Mouse (Mus musculus) liver, embryonic 14.5 days (tissue): Measurements from ENCODE around the gene Olfr194. TPM values are rescaled to one million over a fixed set of nuclear protein-coding genes. Genes with fewer than 3 reads are reported as not detected.

Experiments
- ATAC-seq: fragments of 200-750 bp; cut with Nextera tagmentation; 2 replicates; pipeline ENCODE4 v1.8.0; 2017; ENCODE audit warnings: moderate number of reproducible peaks, mild to moderate bottlenecking, moderate library complexity; ENCODE audit not compliant: insufficient read depth
- DNase-seq, 3 experiments: peaks; one replicate each; pipeline ENCODE4 v3.0.0-alpha.2; 2012 to 2013; ENCODE audit warnings: low read depth in 3 of 3, low spot score in 3 of 3
- H3K27ac ChIP-seq: fragments of 300-500 bp; sonication (generic); 2 replicates; pipeline ENCODE4 v1.5.1; 2014; ENCODE audit warnings: moderate library complexity, mild to moderate bottlenecking, control low read depth, inconsistent platforms
- H3K27me3 ChIP-seq: fragments of 300-500 bp; sonication (generic); 2 replicates; pipeline ENCODE4 v1.6.1; 2014; ENCODE audit warnings: mild to moderate bottlenecking, low read length, moderate library complexity; ENCODE audit not compliant: control insufficient read depth, insufficient read depth
- H3K36me3 ChIP-seq: fragments of 300-500 bp; sonication (generic); replicated peaks from 2 replicates; pipeline ENCODE4 v1.6.1; 2014; ENCODE audit warnings: low read depth; ENCODE audit not compliant: control insufficient read depth, insufficient read depth
- H3K4me1 ChIP-seq, 2 experiments: fragments of 200-500 bp in 1 of 2; fragments of 300-500 bp in 1 of 2; sonication (generic) in 1 of 2; replicated peaks; 2 replicates each; pipeline ENCODE4 v1.6.1; 2012 to 2014; ENCODE audit warnings: antibody characterized with exemption in 1 of 2, inconsistent platforms in 1 of 2, low read length in 1 of 2; ENCODE audit not compliant: control insufficient read depth in 2 of 2, insufficient read depth in 2 of 2
- H3K4me2 ChIP-seq: fragments of 300-500 bp; sonication (generic); 2 replicates; pipeline ENCODE4 v1.6.1; 2014; ENCODE audit warnings: low read depth, mild to moderate bottlenecking, control low read depth, moderate library complexity
- H3K4me3 ChIP-seq, 2 experiments: fragments of 200-500 bp in 1 of 2; fragments of 300-500 bp in 1 of 2; sonication (generic) in 1 of 2; 2 replicates each; pipeline ENCODE4 v1.5.1; 2012 to 2014; ENCODE audit warnings: low read depth in 2 of 2, low read length in 2 of 2, mild to moderate bottlenecking in 2 of 2, control low read depth in 1 of 2, inconsistent platforms in 1 of 2, moderate library complexity in 1 of 2; ENCODE audit not compliant: insufficient read depth in 1 of 2
- H3K9ac ChIP-seq: fragments of 300-500 bp; sonication (generic); replicated peaks from 2 replicates; pipeline ENCODE4 v1.6.1; 2014; ENCODE audit warnings: mild to moderate bottlenecking, control low read depth, moderate library complexity
- H3K9me3 ChIP-seq: fragments of 300-500 bp; sonication (generic); 2 replicates; pipeline ENCODE4 v1.6.1; 2016; ENCODE audit warnings: low read length, mixed read lengths; ENCODE audit not compliant: control insufficient read depth
- CTCF ChIP-seq: IDR thresholded peaks from 2 replicates; pipeline ENCODE4 v1.5.1; 2016; ENCODE audit warnings: antibody characterized with exemption, low read depth, control low read depth
- EP300 ChIP-seq: IDR thresholded peaks from 2 replicates; pipeline ENCODE4 v1.6.1; 2016; ENCODE audit warnings: antibody characterized with exemption, low read depth
- WGBS: fragments of 180-500 bp; shearing (Covaris S2); extraction: QIAGEN DNeasy Blood & Tissue Kit; methylation state at CpG from one replicate; pipeline ENCODE4 v1.1.7; 2014; ENCODE audit not compliant: insufficient replicate concordance; 5-methylcytosine and 5-hydroxymethylcytosine counted together
- polyA plus RNA-seq, 2 experiments: library from polyadenylated mRNA; depleted of rRNA in 1 of 2; stranded (reverse) in 1 of 2; unstranded in 1 of 2; fragments of >200 nt; fragmentation: Nextera tagmentation in 1 of 2; extraction: Ambion mirVana in 1 of 2; gene quantifications; 2 replicates each; pipeline versions ENCODE4 v1.2.1 to v1.2.3; 2012 to 2014

Gene Olfr194
- polyA plus RNA-seq, 2 experiments, result not detected

GRCm38 (mm10) chr16:59073520-59073919 is 47.3 kb downstream of the Olfr194 start:
- no peaks in the 10 kb centered on the region for H3K27me3 ChIP-seq
- H3K36me3 ChIP-seq, result no peaks in the 10 kb centered on the region
- no peak for DNase-seq
- no peak overlapping the region for H3K9ac ChIP-seq
- no peak overlapping the region for H3K4me3 ChIP-seq
- H3K9me3 ChIP-seq, result no peaks in the 10 kb centered on the region
- no peak for ATAC-seq
- no peaks in the 10 kb centered on the region for H3K4me1 ChIP-seq
- TF ChIP-seq EP300 (no peak), CTCF (no peak)
- no peak overlapping the region for H3K4me2 ChIP-seq
- H3K27ac ChIP-seq, result no peak overlapping the region
- 61% methylated on average over 1 of the region's 1 CpGs for WGBS

GRCm38 (mm10) chr16:59071755-59072154 is 49.1 kb downstream of the Olfr194 start:
- DNase-seq, result no peak
- TF ChIP-seq EP300, result no peak
- TF ChIP-seq CTCF, result no peak
- Histone ChIP-seq H3K4me2 (no peak overlapping the region), H3K27me3 (no peaks in the 10 kb centered on the region), H3K9ac (no peak overlapping the region), H3K9me3 (no peaks in the 10 kb centered on the region), H3K27ac (no peak overlapping the region), H3K4me1 (no peaks in the 10 kb centered on the region), H3K36me3 (no peaks in the 10 kb centered on the region), H3K4me3 (no peak overlapping the region)
- ATAC-seq, result no peak

Other genes with a start within 250 kb of the Olfr194 start
- gene Olfr177, start 246.3 kb downstream of the Olfr194 start, polyA plus RNA-seq (2012; rRNA removed), result not detected in 2 replicates
- not detected in 2 replicates for gene Olfr177, start 246.3 kb downstream of the Olfr194 start, polyA plus RNA-seq (2014; fragmentation: Nextera tagmentation; extraction: Ambion mirVana)
- gene Olfr178, start 229.0 kb downstream of the Olfr194 start, polyA plus RNA-seq (2012; rRNA removed), result not detected in 2 replicates
- gene Olfr178, start 229.0 kb downstream of the Olfr194 start, polyA plus RNA-seq (2014; fragmentation: Nextera tagmentation; extraction: Ambion mirVana), result not detected in 2 replicates
- gene Olfr181, start 192.3 kb downstream of the Olfr194 start, polyA plus RNA-seq (2012; rRNA removed), result not detected in 2 replicates
- gene Olfr181, start 192.3 kb downstream of the Olfr194 start, polyA plus RNA-seq (2014; fragmentation: Nextera tagmentation; extraction: Ambion mirVana), result not detected in 2 replicates
- not detected in 2 replicates for gene Olfr180, start 191.7 kb downstream of the Olfr194 start, polyA plus RNA-seq (2012; rRNA removed)
- not detected in 2 replicates for gene Olfr180, start 191.7 kb downstream of the Olfr194 start, polyA plus RNA-seq (2014; fragmentation: Nextera tagmentation; extraction: Ambion mirVana)
- not detected in 2 replicates for gene Olfr183, start 125.7 kb downstream of the Olfr194 start, polyA plus RNA-seq (2012; rRNA removed)
- not detected in 2 replicates for gene Olfr183, start 125.7 kb downstream of the Olfr194 start, polyA plus RNA-seq (2014; fragmentation: Nextera tagmentation; extraction: Ambion mirVana)
- gene Olfr186, start 90.8 kb downstream of the Olfr194 start, polyA plus RNA-seq (2012; rRNA removed), result not detected in 2 replicates
- not detected in 2 replicates for gene Olfr186, start 90.8 kb downstream of the Olfr194 start, polyA plus RNA-seq (2014; fragmentation: Nextera tagmentation; extraction: Ambion mirVana)
- not detected in 2 replicates for gene Olfr187, start 81.3 kb downstream of the Olfr194 start, polyA plus RNA-seq (2012; rRNA removed)
- not detected in 2 replicates for gene Olfr187, start 81.3 kb downstream of the Olfr194 start, polyA plus RNA-seq (2014; fragmentation: Nextera tagmentation; extraction: Ambion mirVana)
- not detected in 2 replicates for gene Olfr190, start 43.1 kb downstream of the Olfr194 start, polyA plus RNA-seq (2012; rRNA removed)
- gene Olfr190, start 43.1 kb downstream of the Olfr194 start, polyA plus RNA-seq (2014; fragmentation: Nextera tagmentation; extraction: Ambion mirVana), result not detected in 2 replicates
- gene Olfr191, start 31.2 kb downstream of the Olfr194 start, polyA plus RNA-seq (2012; rRNA removed), result not detected in 2 replicates
- not detected in 2 replicates for gene Olfr191, start 31.2 kb downstream of the Olfr194 start, polyA plus RNA-seq (2014; fragmentation: Nextera tagmentation; extraction: Ambion mirVana)
- gene Olfr193, start 9.2 kb downstream of the Olfr194 start, polyA plus RNA-seq (2012; rRNA removed), result not detected in 2 replicates
- gene Olfr193, start 9.2 kb downstream of the Olfr194 start, polyA plus RNA-seq (2014; fragmentation: Nextera tagmentation; extraction: Ambion mirVana), result not detected in 2 replicates
- not detected in 2 replicates for gene Olfr195, start 26.0 kb upstream of the Olfr194 start, polyA plus RNA-seq (2012; rRNA removed)
- not detected in 2 replicates for gene Olfr195, start 26.0 kb upstream of the Olfr194 start, polyA plus RNA-seq (2014; fragmentation: Nextera tagmentation; extraction: Ambion mirVana)
- not detected in 2 replicates for gene Olfr196, start 49.4 kb upstream of the Olfr194 start, polyA plus RNA-seq (2012; rRNA removed)
- gene Olfr196, start 49.4 kb upstream of the Olfr194 start, polyA plus RNA-seq (2014; fragmentation: Nextera tagmentation; extraction: Ambion mirVana), result not detected in 2 replicates
- gene Olfr198, start 82.5 kb upstream of the Olfr194 start, polyA plus RNA-seq (2012; rRNA removed), result not detected in 2 replicates
- gene Olfr198, start 82.5 kb upstream of the Olfr194 start, polyA plus RNA-seq (2014; fragmentation: Nextera tagmentation; extraction: Ambion mirVana), result not detected in 2 replicates
- not detected in 2 replicates for gene Olfr199, start 98.7 kb upstream of the Olfr194 start, polyA plus RNA-seq (2012; rRNA removed)
- not detected in 2 replicates for gene Olfr199, start 98.7 kb upstream of the Olfr194 start, polyA plus RNA-seq (2014; fragmentation: Nextera tagmentation; extraction: Ambion mirVana)
- 0.13 and 0.21 TPM in 2 replicates for gene Olfr201, start 151.6 kb upstream of the Olfr194 start, polyA plus RNA-seq (2012; rRNA removed)
- gene Olfr201, start 151.6 kb upstream of the Olfr194 start, polyA plus RNA-seq (2014; fragmentation: Nextera tagmentation; extraction: Ambion mirVana), result 0.08 and 0.15 TPM in 2 replicates
- gene Olfr202, start 165.7 kb upstream of the Olfr194 start, polyA plus RNA-seq (2012; rRNA removed), result not detected in 2 replicates
- gene Olfr202, start 165.7 kb upstream of the Olfr194 start, polyA plus RNA-seq (2014; fragmentation: Nextera tagmentation; extraction: Ambion mirVana), result not detected in 2 replicates
- gene Olfr203, start 177.8 kb upstream of the Olfr194 start, polyA plus RNA-seq (2012; rRNA removed), result not detected in 2 replicates
- not detected in 2 replicates for gene Olfr203, start 177.8 kb upstream of the Olfr194 start, polyA plus RNA-seq (2014; fragmentation: Nextera tagmentation; extraction: Ambion mirVana)
- gene Olfr204, start 197.2 kb upstream of the Olfr194 start, polyA plus RNA-seq (2012; rRNA removed), result not detected in 2 replicates
- not detected in 2 replicates for gene Olfr204, start 197.2 kb upstream of the Olfr194 start, polyA plus RNA-seq (2014; fragmentation: Nextera tagmentation; extraction: Ambion mirVana)
- not detected in 2 replicates for gene Olfr205, start 210.1 kb upstream of the Olfr194 start, polyA plus RNA-seq (2012; rRNA removed)
- not detected in 2 replicates for gene Olfr205, start 210.1 kb upstream of the Olfr194 start, polyA plus RNA-seq (2014; fragmentation: Nextera tagmentation; extraction: Ambion mirVana)
- gene Olfr206, start 228.2 kb upstream of the Olfr194 start, polyA plus RNA-seq (2012; rRNA removed), result not detected in 2 replicates
- not detected in 2 replicates for gene Olfr206, start 228.2 kb upstream of the Olfr194 start, polyA plus RNA-seq (2014; fragmentation: Nextera tagmentation; extraction: Ambion mirVana)
- not detected in 2 replicates for gene Olfr209, start 242.9 kb upstream of the Olfr194 start, polyA plus RNA-seq (2012; rRNA removed)
- not detected in 2 replicates for gene Olfr209, start 242.9 kb upstream of the Olfr194 start, polyA plus RNA-seq (2014; fragmentation: Nextera tagmentation; extraction: Ambion mirVana)